Mouse (Mus musculus): ENCODE results near the gene Ambp.

Ambp gene

GRCm38 (mm10) chr4:63118639-63119437 lies 35.8 kb downstream of the Ambp start:
- DNase-seq (ENCODE audit: low spot score in 2 of 2) = peak; percentile 14 to 81

GRCm38 (mm10) chr4:63105651-63106050 lies 48.9 kb downstream of the Ambp start:
- no peak for DNase-seq (ENCODE audit: low spot score in 2 of 2)

- DNase-seq (ENCODE audit: low spot score in 2 of 2) = no peak
Measured at GRCm38 (mm10) chr4:63102025-63102424, 52.6 kb downstream of the Ambp start.

GRCm38 (mm10) chr4:63100478-63100877 lies 54.1 kb downstream of the Ambp start:
- DNase-seq (ENCODE audit: low spot score in 2 of 2) = no peak

- DNase-seq (ENCODE audit: low spot score in 2 of 2) = no peak
Measured at GRCm38 (mm10) chr4:63097603-63098002, 57.0 kb downstream of the Ambp start.
